Mouse (Mus musculus) myocyte (in vitro differentiated cells): ENCODE data around the gene Noc4l. TPM values are rescaled to one million over a fixed set of nuclear protein-coding genes. Genes with fewer than 3 reads are reported as not detected.

ENCODE experiments used
- H3K27me3 ChIP-seq: one replicate; pipeline ENCODE4 v1.6.1; 2011; ENCODE audit not compliant: control insufficient read depth, insufficient read depth, insufficient read length
- H3K36me3 ChIP-seq: one replicate; pipeline ENCODE4 v1.6.1; 2011; ENCODE audit not compliant: control insufficient read depth, insufficient read depth
- H3K4me2 ChIP-seq: one replicate; pipeline ENCODE4 v1.6.1; 2011; ENCODE audit warnings: low read depth, control low read depth
- H3K4me3 ChIP-seq: one replicate; pipeline ENCODE4 v1.5.1; 2011; ENCODE audit warnings: mild to moderate bottlenecking, control low read depth, moderate library complexity
- H3K79me2 ChIP-seq: one replicate; pipeline ENCODE4 v1.6.1; 2011; ENCODE audit not compliant: control insufficient read depth, insufficient read depth
- H3ac ChIP-seq: one replicate; pipeline ENCODE4 v1.6.1; 2011; ENCODE audit not compliant: control insufficient read depth, insufficient read length
- CEBPB ChIP-seq: IDR thresholded peaks from 2 replicates; pipeline ENCODE4 v1.6.1; 2011; ENCODE audit warnings: mild to moderate bottlenecking, moderate library complexity; ENCODE audit not compliant: poor library complexity, insufficient read depth, severe bottlenecking
- E2F4 ChIP-seq: IDR thresholded peaks from one replicate; pipeline ENCODE4 v1.6.1; 2011; ENCODE audit warnings: mild to moderate bottlenecking, control low read depth, moderate library complexity; ENCODE audit not compliant: insufficient read depth
- MAX ChIP-seq: IDR thresholded peaks from one replicate; pipeline ENCODE4 v1.6.1; 2011; ENCODE audit warnings: low read depth, mild to moderate bottlenecking, control low read depth
- MYOD1 ChIP-seq, 3 experiments: IDR thresholded peaks; one replicate each; pipeline ENCODE4 v1.6.1; 2011; ENCODE audit warnings: control low read depth in 2 of 3, low read depth in 2 of 3, mild to moderate bottlenecking in 2 of 3, moderate library complexity in 1 of 3; ENCODE audit not compliant: insufficient read length in 2 of 3, control insufficient read depth in 1 of 3
- MYOG ChIP-seq, 3 experiments: IDR thresholded peaks; one replicate each; pipeline ENCODE4 v1.6.1; 2011; ENCODE audit warnings: control low read depth in 2 of 3, low read depth in 2 of 3, mild to moderate bottlenecking in 2 of 3; ENCODE audit not compliant: insufficient read length in 2 of 3, control insufficient read depth in 1 of 3, insufficient read depth in 1 of 3
- POLR2A ChIP-seq: IDR thresholded peaks from one replicate; pipeline ENCODE4 v1.6.1; 2011; ENCODE audit warnings: low read depth, mild to moderate bottlenecking, control low read depth, moderate library complexity; ENCODE audit not compliant: insufficient read length
- POLR2AphosphoS2 ChIP-seq: IDR thresholded peaks from one replicate; pipeline ENCODE4 v1.6.1; 2011; ENCODE audit warnings: low read depth, control low read depth; ENCODE audit not compliant: insufficient read length
- REST ChIP-seq: IDR thresholded peaks from one replicate; pipeline ENCODE4 v1.6.1; 2011; ENCODE audit warnings: mild to moderate bottlenecking, control low read depth, moderate library complexity; ENCODE audit not compliant: insufficient read depth, insufficient read length
- SRF ChIP-seq: IDR thresholded peaks from one replicate; pipeline ENCODE4 v1.6.1; 2011; ENCODE audit warnings: low read depth; ENCODE audit not compliant: control insufficient read depth, insufficient read length
- TCF12 ChIP-seq: IDR thresholded peaks from one replicate; pipeline ENCODE4 v1.6.1; 2011; ENCODE audit warnings: mild to moderate bottlenecking, control low read depth; ENCODE audit not compliant: poor library complexity, insufficient read depth, severe bottlenecking
- TCF3 ChIP-seq: IDR thresholded peaks from one replicate; pipeline ENCODE4 v1.6.1; 2011; ENCODE audit warnings: low read depth, control low read depth; ENCODE audit not compliant: insufficient read length
- USF1 ChIP-seq: IDR thresholded peaks from one replicate; pipeline ENCODE4 v1.6.1; 2011; ENCODE audit warnings: low read depth, mild to moderate bottlenecking, control low read depth, moderate library complexity
- polyA plus RNA-seq: library from polyadenylated mRNA; unstranded; fragments of >200 nt; fragmentation: generic; extraction: Trizol; gene quantifications from one replicate; pipeline ENCODE4 v1.2.1, GENCODE M21; 2012; ENCODE audit warnings: missing spikeins

Gene Noc4l
- polyA plus RNA-seq, 1 experiment, result 42.5 TPM

- H3K79me2 ChIP-seq, result no peaks in the 10 kb centered on the region
- no peak overlapping the region for H3K4me3 ChIP-seq
- H3K27me3 ChIP-seq, result peaks cover 14% of the 10 kb centered on the region
- no peak overlapping the region for H3K4me2 ChIP-seq
- H3ac ChIP-seq, result no peak overlapping the region
- TF ChIP-seq POLR2A (no peak), REST (no peak), SRF (no peak), MAX (no peak), E2F4 (no peak), POLR2AphosphoS2 (no peak), TCF12 (no peak), MYOD1 (IDR thresholded peaks at IDR 0.05; ENCODE audit: control insufficient read depth in 1 of 3, insufficient read length in 2 of 3, low read depth in 2 of 3) (no peak), USF1 (no peak), MYOG (IDR thresholded peaks at IDR 0.05; ENCODE audit: control insufficient read depth in 1 of 3, insufficient read depth in 1 of 3, insufficient read length in 2 of 3, low read depth in 2 of 3) (no peak)
- H3K36me3 ChIP-seq, result no peaks in the 10 kb centered on the region
Observed at GRCm38 (mm10) chr5:110638306-110639074, 14.7 kb downstream of the Noc4l start.

- no peak overlapping the region for H3K4me2 ChIP-seq
- H3K36me3 ChIP-seq, result no peaks in the 10 kb centered on the region
- H3ac ChIP-seq, result no peak overlapping the region
- no peak for TF ChIP-seq MYOG (IDR thresholded peaks at IDR 0.05; ENCODE audit: control insufficient read depth in 1 of 3, insufficient read depth in 1 of 3, insufficient read length in 2 of 3, low read depth in 2 of 3)
- no peak for TF ChIP-seq TCF12
- no peak for TF ChIP-seq USF1
- TF ChIP-seq MAX, result no peak
- no peak for TF ChIP-seq SRF
- no peak for TF ChIP-seq REST
- no peak for TF ChIP-seq POLR2AphosphoS2
- TF ChIP-seq TCF3, result no peak
- TF ChIP-seq CEBPB, result no peak
- TF ChIP-seq MYOD1 (IDR thresholded peaks at IDR 0.05; ENCODE audit: control insufficient read depth in 1 of 3, insufficient read length in 2 of 3, low read depth in 2 of 3), result no peak
- TF ChIP-seq E2F4, result no peak
- no peak for TF ChIP-seq POLR2A
- peaks cover 14% of the 10 kb centered on the region for H3K27me3 ChIP-seq
- no peaks in the 10 kb centered on the region for H3K79me2 ChIP-seq
- no peak overlapping the region for H3K4me3 ChIP-seq
Observed at GRCm38 (mm10) chr5:110635951-110636707, 17.1 kb downstream of the Noc4l start.

GRCm38 (mm10) chr5:110629525-110630120 lies 23.6 kb downstream of the Noc4l start:
- TF ChIP-seq TCF12, result peak; percentile 31
- TF ChIP-seq USF1, result no peak
- no peak for TF ChIP-seq CEBPB
- TF ChIP-seq MYOD1 (IDR thresholded peaks at IDR 0.05; ENCODE audit: control insufficient read depth in 1 of 3, insufficient read length in 2 of 3, low read depth in 2 of 3), result peak in 2 of 3 experiments; percentile 17 to 63
- TF ChIP-seq REST, result no peak
- no peak for TF ChIP-seq TCF3
- TF ChIP-seq MYOG (IDR thresholded peaks at IDR 0.05; ENCODE audit: control insufficient read depth in 1 of 3, insufficient read depth in 1 of 3, insufficient read length in 2 of 3, low read depth in 2 of 3), result peak in 1 of 3 experiments; percentile 24
- TF ChIP-seq MAX, result no peak
- TF ChIP-seq POLR2A, result no peak
- peak; percentile 82 for TF ChIP-seq SRF
- TF ChIP-seq E2F4, result no peak
- peak overlapping the region; percentile 11 for H3K4me3 ChIP-seq

GRCm38 (mm10) chr5:110628156-110628555 lies 25.1 kb downstream of the Noc4l start:
- TF ChIP-seq TCF12 (no peak), POLR2A (no peak), POLR2AphosphoS2 (no peak), SRF (no peak), REST (no peak), TCF3 (no peak), MYOD1 (IDR thresholded peaks at IDR 0.05; ENCODE audit: control insufficient read depth in 1 of 3, insufficient read length in 2 of 3, low read depth in 2 of 3) (peak in 1 of 3 experiments; percentile 43), CEBPB (no peak), MAX (no peak), USF1 (no peak), MYOG (IDR thresholded peaks at IDR 0.05; ENCODE audit: control insufficient read depth in 1 of 3, insufficient read depth in 1 of 3, insufficient read length in 2 of 3, low read depth in 2 of 3) (peak in 2 of 3 experiments; percentile 15 to 50), E2F4 (no peak)
- no peak overlapping the region for H3K4me2 ChIP-seq

More at GRCm38 (mm10) chr5:110629525-110630120, 23.6 kb downstream of the Noc4l start:
- Histone ChIP-seq H3ac (no peak overlapping the region), H3K27me3 (peaks cover 5% of the 10 kb centered on the region), H3K4me2 (no peak overlapping the region), H3K36me3 (no peaks in the 10 kb centered on the region), H3K79me2 (no peaks in the 10 kb centered on the region)

More at GRCm38 (mm10) chr5:110628156-110628555, 25.1 kb downstream of the Noc4l start:
- Histone ChIP-seq H3K79me2 (no peaks in the 10 kb centered on the region), H3K4me3 (no peak overlapping the region), H3K27me3 (no peaks in the 10 kb centered on the region), H3K36me3 (no peaks in the 10 kb centered on the region), H3ac (no peak overlapping the region)
